Mouse (Mus musculus): ENCODE measurements at regions not wholly inside any gene's neighbourhood (a gene's known extent, or its start where the extent isn't known, plus 50 kb on each side); places are given as distances from the start of the nearest gene placed in this dataset.
A peak's percentile ranks its signal among the peaks of the same experiment; 100 is the strongest.

DNA sequence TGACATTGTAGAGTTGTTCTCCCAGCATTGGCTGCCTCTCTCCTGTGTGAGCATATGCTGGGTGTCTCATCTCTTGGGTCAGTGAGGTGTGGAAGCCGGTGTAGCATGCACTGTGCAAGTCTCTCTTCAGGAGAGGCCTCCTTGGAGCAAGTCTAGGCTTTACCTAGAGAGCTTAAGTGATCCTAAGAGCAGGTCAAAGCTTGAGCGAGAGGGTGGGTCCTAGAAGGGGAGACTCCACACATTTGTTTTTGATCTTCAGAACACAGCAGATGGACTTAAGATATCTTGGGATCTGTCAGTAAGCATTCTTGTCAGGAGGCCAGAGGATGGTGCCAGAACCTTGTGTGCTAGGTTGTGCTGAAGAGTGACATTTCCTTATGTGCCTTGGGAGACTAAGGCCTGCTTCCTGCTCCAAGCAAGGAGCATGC is 136.4 kb downstream of the Tmx1 start:
- H3K27ac ChIP-seq (ENCODE audit: poor library complexity, severe bottlenecking), result no peak overlapping the region
- no peaks in the 10 kb centered on the region for H3K27me3 ChIP-seq (replicated peaks)
- no peaks in the 10 kb centered on the region for H3K36me3 ChIP-seq
- H3K4me1 ChIP-seq (replicated peaks), result 0 out of 2 replicates have a peak, but pooled peaks cover 9% of the 10 kb centered on the region
- H3K4me2 ChIP-seq, result no peak overlapping the region
- WGBS, result 71% methylated on average over 2 of the region's 2 CpGs
- H3K9ac ChIP-seq, result no peak overlapping the region
- no peak overlapping the region for H3K4me3 ChIP-seq
- H3K9me3 ChIP-seq (replicated peaks), result no peaks in the 10 kb centered on the region
- no peak for ATAC-seq (ENCODE audit: insufficient number of reproducible peaks, low FRiP score)

DNA sequence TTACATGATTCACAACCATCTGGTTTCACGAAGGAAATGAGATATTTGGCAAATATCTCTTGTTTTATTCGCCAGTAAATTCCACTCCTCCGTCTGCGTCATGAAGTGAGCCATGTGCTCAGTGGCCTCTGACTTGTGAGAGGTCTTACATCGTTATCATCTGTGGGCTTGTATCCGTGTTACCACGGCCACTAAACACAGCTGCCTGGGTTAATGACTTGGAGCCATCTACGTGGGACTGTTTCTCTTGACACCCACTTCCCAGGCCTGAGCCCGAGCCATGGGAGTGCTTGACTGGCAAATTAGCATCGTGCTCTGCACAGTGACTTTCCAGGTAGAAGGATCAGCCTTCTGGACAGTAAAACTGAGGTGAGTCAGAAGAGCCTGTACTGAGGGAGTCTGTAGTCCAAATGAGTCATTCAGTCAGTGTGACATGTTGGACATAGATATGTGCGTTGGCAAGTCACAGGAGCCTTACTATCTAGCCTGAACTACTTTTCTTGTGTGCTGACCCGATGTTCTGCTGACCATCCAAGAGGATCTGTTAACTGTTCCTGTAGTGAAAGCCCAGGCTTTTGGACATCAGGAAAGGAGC is 137.7 kb downstream of the Tmx1 start:
- 0 out of 2 replicates have a peak, but pooled peaks cover 9% of the 10 kb centered on the region for H3K4me1 ChIP-seq (replicated peaks)
- H3K4me2 ChIP-seq, result no peak overlapping the region
- no peak overlapping the region for H3K4me3 ChIP-seq
- H3K27me3 ChIP-seq (replicated peaks), result no peaks in the 10 kb centered on the region
- H3K27ac ChIP-seq (ENCODE audit: poor library complexity, severe bottlenecking), result no peak overlapping the region
- H3K9me3 ChIP-seq (replicated peaks), result no peaks in the 10 kb centered on the region
- 77% methylated on average over 12 of the region's 12 CpGs for WGBS
- no peak for ATAC-seq (ENCODE audit: insufficient number of reproducible peaks, low FRiP score)
- H3K36me3 ChIP-seq, result no peaks in the 10 kb centered on the region
- H3K9ac ChIP-seq, result no peak overlapping the region

DNA sequence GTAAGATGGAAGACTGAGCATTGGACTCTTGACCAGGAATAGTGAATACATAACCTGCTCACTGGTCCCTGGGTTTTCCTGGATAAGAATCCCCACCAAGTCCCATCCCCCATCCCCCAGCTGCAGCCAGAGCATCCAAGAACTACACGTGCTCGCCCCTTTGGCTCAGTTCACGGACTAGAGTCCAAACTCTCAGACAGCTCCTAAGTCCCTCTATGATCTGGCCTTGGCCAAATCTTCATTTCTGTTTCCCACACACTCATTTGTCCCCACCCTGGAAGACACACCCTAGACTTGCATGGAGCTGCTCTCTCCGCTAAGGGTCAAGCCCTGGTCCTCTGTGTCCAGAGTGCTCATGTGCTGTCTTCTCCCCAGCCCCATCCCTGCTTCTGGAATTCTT is 139.9 kb downstream of the Tmx1 start:
- H3K27ac ChIP-seq (ENCODE audit: poor library complexity, severe bottlenecking), result no peak overlapping the region
- no peak overlapping the region for H3K4me2 ChIP-seq
- no peak overlapping the region for H3K9ac ChIP-seq
- H3K36me3 ChIP-seq, result no peaks in the 10 kb centered on the region
- ATAC-seq (ENCODE audit: insufficient number of reproducible peaks, low FRiP score), result no peak
- no peaks in the 10 kb centered on the region for H3K9me3 ChIP-seq (replicated peaks)
- H3K4me1 ChIP-seq (replicated peaks), result no peaks in the 10 kb centered on the region
- H3K4me3 ChIP-seq, result no peak overlapping the region
- 89% methylated on average over 4 of the region's 4 CpGs for WGBS
- no peaks in the 10 kb centered on the region for H3K27me3 ChIP-seq (replicated peaks)

DNA sequence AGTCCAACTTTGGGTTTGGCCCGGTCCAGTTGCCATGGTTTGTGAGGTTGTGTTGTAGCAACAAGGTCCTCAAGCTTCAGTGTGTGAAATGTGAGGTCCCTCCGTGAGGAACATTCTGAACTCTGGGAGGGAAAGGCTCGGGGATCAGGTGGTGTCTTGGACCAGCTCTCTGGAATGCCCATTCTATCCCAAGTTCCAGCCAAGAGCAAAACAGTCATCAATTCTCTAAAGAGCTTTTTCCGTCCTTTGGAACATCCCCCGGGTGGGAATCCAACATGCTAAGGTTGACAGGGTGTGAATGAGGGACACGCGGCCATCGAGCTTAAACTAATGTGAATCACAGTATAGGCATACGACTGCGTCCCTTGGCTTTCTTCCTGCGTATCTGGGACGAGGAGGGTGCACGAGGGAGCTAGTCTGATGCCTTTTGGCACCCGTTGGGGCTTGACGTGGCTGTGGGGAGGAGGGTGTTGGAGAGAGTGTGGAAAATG is 145.4 kb downstream of the Tmx1 start:
- H3K9ac ChIP-seq, result no peak overlapping the region
- 83% methylated on average over 15 of the region's 15 CpGs for WGBS
- no peak overlapping the region for H3K4me2 ChIP-seq
- no peak for ATAC-seq (ENCODE audit: insufficient number of reproducible peaks, low FRiP score)
- H3K4me1 ChIP-seq (replicated peaks), result no peaks in the 10 kb centered on the region
- H3K27me3 ChIP-seq (replicated peaks), result no peaks in the 10 kb centered on the region
- no peak overlapping the region for H3K4me3 ChIP-seq
- H3K36me3 ChIP-seq, result no peaks in the 10 kb centered on the region
- H3K27ac ChIP-seq (ENCODE audit: poor library complexity, severe bottlenecking), result no peak overlapping the region
- peaks cover 4% of the 10 kb centered on the region for H3K9me3 ChIP-seq (replicated peaks)

DNA sequence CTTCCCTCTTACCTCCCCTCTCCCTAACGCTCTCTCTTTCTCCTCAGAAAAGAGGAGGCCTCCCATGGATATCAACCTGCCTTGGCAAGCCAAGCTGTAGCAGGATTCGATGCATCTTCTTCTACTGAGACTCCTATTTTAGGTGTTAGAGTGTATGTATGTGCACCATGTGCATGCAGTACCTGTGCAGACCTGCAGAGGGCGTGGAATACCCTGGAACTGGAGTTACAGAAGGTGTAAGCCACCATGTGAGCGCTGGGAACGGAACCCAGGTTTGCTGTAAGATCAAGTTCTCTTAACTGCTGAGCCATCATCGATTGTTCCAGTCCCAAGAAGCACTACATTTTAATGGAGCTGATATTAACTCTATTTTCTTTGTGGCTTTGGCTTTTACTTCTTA is 146.8 kb downstream of the Tmx1 start:
- Histone ChIP-seq H3K4me3 (no peak overlapping the region), H3K4me1 (replicated peaks) (no peaks in the 10 kb centered on the region), H3K27ac (ENCODE audit: poor library complexity, severe bottlenecking) (no peak overlapping the region), H3K36me3 (no peaks in the 10 kb centered on the region), H3K9ac (no peak overlapping the region), H3K27me3 (replicated peaks) (no peaks in the 10 kb centered on the region), H3K4me2 (no peak overlapping the region), H3K9me3 (replicated peaks) (peaks cover 4% of the 10 kb centered on the region)
- WGBS, result 72% methylated on average over 6 of the region's 6 CpGs
- no peak for ATAC-seq (ENCODE audit: insufficient number of reproducible peaks, low FRiP score)

DNA sequence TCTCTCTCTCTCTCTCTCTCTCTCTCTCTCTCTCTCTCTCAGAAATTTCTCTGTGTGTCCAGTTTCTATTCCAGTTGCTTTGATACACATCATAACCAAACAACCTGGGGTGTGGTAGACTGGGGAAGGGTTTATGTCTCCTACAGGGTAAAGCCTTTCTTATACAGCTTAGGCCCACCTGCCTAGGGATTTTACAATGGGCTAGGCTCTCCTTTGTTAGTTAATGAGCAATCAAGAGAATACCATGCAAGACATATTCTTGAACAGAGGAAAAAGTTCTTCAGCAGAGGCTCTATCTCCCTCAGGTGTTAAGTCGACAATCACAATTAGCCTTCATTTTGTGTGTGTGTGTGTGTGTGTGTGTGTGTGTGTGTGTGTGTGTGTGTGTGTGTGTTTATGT is 151.0 kb downstream of the Tmx1 start:
- no peak for ATAC-seq (ENCODE audit: insufficient number of reproducible peaks, low FRiP score)
- Histone ChIP-seq H3K4me1 (replicated peaks) (peaks cover 6% of the 10 kb centered on the region), H3K4me2 (no peak overlapping the region), H3K9me3 (replicated peaks) (peaks cover 4% of the 10 kb centered on the region), H3K27ac (ENCODE audit: poor library complexity, severe bottlenecking) (no peak overlapping the region), H3K27me3 (replicated peaks) (no peaks in the 10 kb centered on the region), H3K9ac (no peak overlapping the region), H3K36me3 (no peaks in the 10 kb centered on the region), H3K4me3 (no peak overlapping the region)
- WGBS, result 82% methylated on average over 1 of the region's 1 CpGs

DNA sequence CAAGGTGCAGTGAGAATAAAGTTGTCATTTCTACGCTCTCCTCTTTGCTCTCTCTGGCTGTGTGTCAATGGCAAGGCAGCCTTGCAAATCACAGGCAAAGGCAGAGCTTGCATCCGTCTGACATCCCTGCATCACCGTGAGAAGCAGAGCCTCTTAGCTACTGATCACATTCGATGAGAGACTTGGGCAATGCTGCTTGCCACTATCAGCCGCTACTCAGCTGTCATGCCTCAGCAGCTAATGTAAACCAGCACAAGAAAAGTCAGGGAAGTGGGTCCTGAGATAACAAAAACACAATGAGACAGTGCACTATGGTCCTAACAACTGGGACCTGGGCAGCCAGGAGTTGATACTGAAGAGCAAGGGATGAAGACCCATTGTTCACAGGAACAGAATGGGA is 155.8 kb downstream of the Tmx1 start:
- no peaks in the 10 kb centered on the region for H3K27me3 ChIP-seq (replicated peaks)
- WGBS, result 27% methylated on average over 5 of the region's 5 CpGs

DNA sequence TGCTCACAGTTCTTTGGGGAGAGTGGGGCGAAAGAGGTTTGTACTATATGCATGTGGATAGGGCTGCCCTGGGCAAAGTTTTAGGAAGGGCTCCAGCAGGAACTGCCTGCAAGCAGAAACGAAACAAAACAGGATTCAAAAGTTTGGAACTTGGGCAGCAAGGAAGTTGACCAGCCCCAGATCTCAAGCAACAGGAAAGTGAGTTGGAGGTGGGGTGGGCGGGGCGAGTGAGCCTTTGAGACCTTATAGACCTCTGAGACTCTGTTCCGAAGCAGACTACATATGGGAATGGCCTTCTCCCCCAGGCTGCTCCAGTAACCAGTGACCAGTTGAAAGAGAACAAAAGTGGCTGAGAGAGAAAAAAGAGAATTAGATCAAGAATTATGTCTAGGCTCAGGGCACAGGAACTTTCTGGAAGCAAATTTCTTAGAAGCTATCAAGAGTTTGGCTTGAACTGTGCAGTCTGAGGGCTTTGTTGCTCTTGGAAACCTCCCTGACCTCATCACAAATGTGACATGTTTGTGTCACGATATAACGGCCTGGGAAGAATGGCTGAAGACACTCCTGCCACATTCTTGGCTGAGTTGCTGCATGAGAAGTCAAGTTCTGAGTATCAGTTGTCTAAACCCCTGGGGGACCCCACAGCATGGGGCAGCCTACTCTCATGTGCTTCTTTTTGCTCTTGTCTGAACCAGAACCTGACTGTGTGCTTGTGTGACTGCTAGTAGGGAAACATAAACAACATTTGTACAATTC is 156.4 kb downstream of the Tmx1 start:
- no peak for ATAC-seq (ENCODE audit: insufficient number of reproducible peaks, low FRiP score)
- peak overlapping the region; percentile 33 for H3K27ac ChIP-seq (ENCODE audit: poor library complexity, severe bottlenecking)
- no peak overlapping the region for H3K4me3 ChIP-seq
- 63% methylated on average over 7 of the region's 7 CpGs for WGBS
- H3K9ac ChIP-seq, result no peak overlapping the region
- H3K27me3 ChIP-seq (replicated peaks), result no peaks in the 10 kb centered on the region
- no peak overlapping the region for H3K4me2 ChIP-seq
- H3K9me3 ChIP-seq (replicated peaks), result no peaks in the 10 kb centered on the region
- H3K36me3 ChIP-seq, result no peaks in the 10 kb centered on the region
- peaks cover 26% of the 10 kb centered on the region for H3K4me1 ChIP-seq (replicated peaks)

More for the DNA sequence above, 155.8 kb downstream of the Tmx1 start:
- H3K9me3 ChIP-seq (replicated peaks), result no peaks in the 10 kb centered on the region
- H3K36me3 ChIP-seq, result no peaks in the 10 kb centered on the region
- H3K4me1 ChIP-seq (replicated peaks), result peaks cover 26% of the 10 kb centered on the region
- H3K4me3 ChIP-seq, result no peak overlapping the region
- peak; percentile 68; the same call in 1 of the 2 replicates for ATAC-seq (ENCODE audit: insufficient number of reproducible peaks, low FRiP score)
- peak overlapping the region; percentile 33; the same call in 1 of the 2 replicates for H3K27ac ChIP-seq (ENCODE audit: poor library complexity, severe bottlenecking)
- H3K4me2 ChIP-seq, result no peak overlapping the region
- H3K9ac ChIP-seq, result no peak overlapping the region

DNA sequence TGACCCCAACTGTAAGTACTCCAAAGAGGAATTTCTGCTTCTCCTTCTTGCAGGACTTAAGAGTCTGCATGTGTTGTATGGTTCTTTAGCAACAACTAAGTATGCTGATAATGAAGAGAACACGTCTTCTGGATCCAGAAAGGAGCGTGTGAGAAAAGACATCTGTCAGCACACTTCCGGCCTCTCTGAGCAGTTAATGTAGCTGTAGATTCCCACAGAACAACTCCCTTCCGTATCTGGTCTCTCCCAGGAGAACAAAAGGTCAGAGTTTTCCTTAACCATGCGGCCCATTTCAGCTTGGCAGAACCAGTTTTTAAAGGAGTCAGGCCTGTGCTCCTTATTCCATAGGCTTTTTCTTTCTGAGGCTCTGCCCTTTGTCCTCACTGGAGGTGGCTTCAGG is 159.0 kb downstream of the Tmx1 start:
- WGBS, result 31% methylated on average over 5 of the region's 5 CpGs

DNA sequence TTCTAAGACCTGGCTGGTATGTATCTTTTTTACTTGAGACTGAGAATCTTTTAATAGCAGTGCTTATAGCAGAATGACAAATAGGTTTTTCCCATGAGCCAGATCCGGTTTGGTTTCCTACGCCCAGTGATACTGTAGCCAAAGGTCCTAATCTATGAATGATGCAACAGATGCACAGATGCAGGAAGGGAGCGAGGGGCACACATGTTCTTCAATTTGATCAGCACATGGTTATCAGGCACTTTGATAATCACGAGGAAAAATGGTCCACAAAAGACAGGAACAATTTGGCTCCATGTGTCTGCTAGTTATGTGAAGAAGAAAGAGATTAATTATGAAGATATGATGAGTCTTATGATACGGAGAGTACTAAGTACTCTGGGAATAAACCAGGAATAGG is 160.3 kb downstream of the Tmx1 start:
- H3K27ac ChIP-seq (ENCODE audit: poor library complexity, severe bottlenecking), result no peak overlapping the region
- H3K9ac ChIP-seq, result no peak overlapping the region
- no peak for ATAC-seq (ENCODE audit: insufficient number of reproducible peaks, low FRiP score)
- H3K36me3 ChIP-seq, result no peaks in the 10 kb centered on the region
- WGBS, result 66% methylated on average over 5 of the region's 5 CpGs
- no peaks in the 10 kb centered on the region for H3K9me3 ChIP-seq (replicated peaks)
- no peaks in the 10 kb centered on the region for H3K27me3 ChIP-seq (replicated peaks)
- peaks cover 38% of the 10 kb centered on the region for H3K4me1 ChIP-seq (replicated peaks)
- no peak overlapping the region for H3K4me2 ChIP-seq
- H3K4me3 ChIP-seq, result no peak overlapping the region

More for the DNA sequence above, 159.0 kb downstream of the Tmx1 start:
- H3K36me3 ChIP-seq, result no peaks in the 10 kb centered on the region
- no peaks in the 10 kb centered on the region for H3K9me3 ChIP-seq (replicated peaks)
- peaks cover 38% of the 10 kb centered on the region for H3K4me1 ChIP-seq (replicated peaks)
- H3K4me2 ChIP-seq, result no peak overlapping the region
- no peak overlapping the region for H3K9ac ChIP-seq
- H3K4me3 ChIP-seq, result no peak overlapping the region
- no peak for ATAC-seq (ENCODE audit: insufficient number of reproducible peaks, low FRiP score)
- H3K27ac ChIP-seq (ENCODE audit: poor library complexity, severe bottlenecking), result peak overlapping the region; percentile 62
- H3K27me3 ChIP-seq (replicated peaks), result no peaks in the 10 kb centered on the region

DNA sequence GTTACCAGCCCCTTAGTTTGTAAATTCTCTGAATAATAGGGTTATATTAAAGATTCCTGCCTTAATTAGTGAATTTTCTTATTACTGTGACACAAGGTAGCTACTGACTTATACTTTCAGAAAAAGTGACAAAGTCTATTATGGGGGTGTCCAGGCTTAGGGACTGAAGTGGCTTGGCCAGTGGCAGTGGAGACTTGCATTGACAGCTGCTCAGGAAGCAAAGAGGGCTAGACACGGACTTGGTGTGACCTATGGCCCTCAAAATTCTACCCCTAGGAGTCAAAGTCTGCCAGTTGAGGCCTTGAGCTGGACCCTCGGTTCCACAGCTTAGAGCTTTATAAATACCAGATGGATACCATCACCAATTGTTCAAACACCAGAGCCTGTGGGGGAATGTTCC is 161.2 kb downstream of the Tmx1 start:
- Histone ChIP-seq H3K9me3 (replicated peaks) (no peaks in the 10 kb centered on the region), H3K9ac (no peak overlapping the region), H3K4me3 (no peak overlapping the region), H3K4me1 (replicated peaks) (peaks cover 31% of the 10 kb centered on the region), H3K27me3 (replicated peaks) (no peaks in the 10 kb centered on the region), H3K4me2 (no peak overlapping the region), H3K36me3 (no peaks in the 10 kb centered on the region), H3K27ac (ENCODE audit: poor library complexity, severe bottlenecking) (no peak overlapping the region)
- no peak for ATAC-seq (ENCODE audit: insufficient number of reproducible peaks, low FRiP score)
- 83% methylated on average over 2 of the region's 2 CpGs for WGBS

Measured in heart, embryonic 12.5 days (tissue).